ENCODE assay signal across 8 mouse cellular contexts in genomic region chr19:5787128-5787635, GRCm38 (mm10). TPM values are rescaled to one million over a fixed set of nuclear protein-coding genes. Genes with fewer than 3 reads are reported as not detected.
DNase-seq lines count a peak whose midpoint lies in the region; ATAC-seq and TF ChIP-seq lines count a peak whose summit lies in the region.

No protein-coding gene starts in this region.

- intact Hi-C loops in left cerebral cortex, postnatal 10 days (cut with DNase I): loop anchor here (2.0 to 10.0 kb wide), 2 partner anchors 92 to 228 kb away; partner anchors contain the start of gene Capn1

- peak; percentile 76 to 83 for DNase-seq in adrenal gland, adult 18-20 months (ENCODE audit: low spot score in 2 of 2)
- DNase-seq in gastrocnemius, adult 8-10 months (ENCODE audit: low spot score in 2 of 2): peak; percentile 91 to 93
- peak; percentile 84 to 86 for DNase-seq in left cerebral cortex, postnatal 10 days (ENCODE audit: extremely low spot score in 1 of 2, low spot score in 2 of 2)
- DNase-seq in right cerebral cortex, postnatal 4 days: peak; percentile 87
- peak; percentile 78 for DNase-seq in yolk sac, embryonic 10.5 days (ENCODE audit: low spot score)

- TF ChIP-seq POLR2A in cortical plate, adult 2 months (IDR thresholded peaks at IDR 0.05; ENCODE audit: extremely low read depth, insufficient read depth, low read length): no peak

- ATAC-seq in inflammation-experienced regulatory T-cells, adult 6 months: peak; percentile 77

- no peak overlapping the region for H3K4me3 ChIP-seq in cortical plate, adult 2 months (ENCODE audit: insufficient read depth, low read length)
- peak overlapping the region; percentile 85 for H3K4me3 ChIP-seq in megakaryocyte, embryonic 14.5 days (replicated peaks)

- no peaks in the 10 kb centered on the region for H3K27me3 ChIP-seq in megakaryocyte, embryonic 14.5 days (replicated peaks)

- no peaks in the 10 kb centered on the region for H3K4me1 ChIP-seq in cortical plate, adult 2 months (ENCODE audit: control insufficient read depth, insufficient read depth, low read length)
- H3K4me1 ChIP-seq in megakaryocyte, embryonic 14.5 days: peaks cover 40% of the 10 kb centered on the region

- no peak overlapping the region for H3K27ac ChIP-seq in cortical plate, adult 2 months (ENCODE audit: insufficient read depth, low read length)

- no peaks in the 10 kb centered on the region for H3K9me3 ChIP-seq in megakaryocyte, embryonic 14.5 days

- TF ChIP-seq CTCF in cortical plate, adult 2 months (IDR thresholded peaks at IDR 0.05; ENCODE audit: extremely low read depth, insufficient read depth, low read length): peak; percentile 82

- H3K36me3 ChIP-seq in megakaryocyte, embryonic 14.5 days (replicated peaks; ENCODE audit: low read length): no peaks in the 10 kb centered on the region

RNA-seq across cellular contexts. Expression of gene Scyl1, which starts 16.0 kb away (rescaled TPM):
- total RNA-seq in adrenal gland, adult 18-20 months (2021): 100 to 1,000 TPM in 1 of 2 experiments, 10 to 100 TPM in 1; 92.3 to 105 TPM
- 120 and 124 TPM in 2 replicates for polyA plus RNA-seq in cortical plate, adult 2 months (2012; rRNA removed)
- 10 to 100 TPM; 71.4 to 91.0 (median 82.6) TPM for total RNA-seq in gastrocnemius, adult 8-10 months (2022)
- polyA plus RNA-seq in inflammation-experienced regulatory T-cells, adult 6 months (2017; shearing (Covaris generic)): 10 to 100 TPM; 14.2 to 19.5 (median 15.4) TPM
- total RNA-seq in left cerebral cortex, postnatal 10 days (2021): 10 to 100 TPM; 79.4 to 82.8 TPM
- 30.0 and 71.8 TPM in 2 replicates for polyA plus RNA-seq in megakaryocyte, embryonic 14.5 days (2012; ENCODE audit: insufficient read depth, low replicate concordance)

RNA-seq across cellular contexts. Expression of gene Ltbp3, which starts 46.5 kb away (rescaled TPM):
- total RNA-seq in adrenal gland, adult 18-20 months (2021): 100 to 1,000 TPM; 241 to 252 TPM
- polyA plus RNA-seq in cortical plate, adult 2 months (2012; rRNA removed): 54.2 and 54.9 TPM in 2 replicates
- total RNA-seq in gastrocnemius, adult 8-10 months (2022): 10 to 100 TPM; 32.6 to 42.8 (median 39.2) TPM
- under 1 TPM in 1 of 3 experiments, not detected in 2; 0.77 TPM for polyA plus RNA-seq in inflammation-experienced regulatory T-cells, adult 6 months (2017; shearing (Covaris generic))
- 10 to 100 TPM; 19.9 to 21.4 TPM for total RNA-seq in left cerebral cortex, postnatal 10 days (2021)
- polyA plus RNA-seq in megakaryocyte, embryonic 14.5 days (2012; ENCODE audit: insufficient read depth, low replicate concordance): 1.3 and 7.9 TPM in 2 replicates

RNA-seq across cellular contexts. Expression of gene Fam89b, which starts 57.7 kb away (rescaled TPM):
- total RNA-seq in adrenal gland, adult 18-20 months (2021): 10 to 100 TPM; 42.9 to 61.5 TPM
- 46.7 and 58.6 TPM in 2 replicates for polyA plus RNA-seq in cortical plate, adult 2 months (2012; rRNA removed)
- total RNA-seq in gastrocnemius, adult 8-10 months (2022): 10 to 100 TPM; 17.0 to 18.5 (median 18.2) TPM
- 10 to 100 TPM; 13.0 to 57.6 (median 36.1) TPM for polyA plus RNA-seq in inflammation-experienced regulatory T-cells, adult 6 months (2017; shearing (Covaris generic))
- 10 to 100 TPM; 46.6 to 47.6 TPM for total RNA-seq in left cerebral cortex, postnatal 10 days (2021)
- 84.3 and 173 TPM in 2 replicates for polyA plus RNA-seq in megakaryocyte, embryonic 14.5 days (2012; ENCODE audit: insufficient read depth, low replicate concordance)

Comparison
In these comparisons a context has a peak if more than half of its experiments do, and no peak if none do; other contexts are left out.
1. RNA of gene Ltbp3, which starts 46.5 kb away (total RNA-seq): 241 to 252 TPM in adrenal gland, adult 18-20 months; 32.6 to 42.8 TPM in gastrocnemius, adult 8-10 months and 19.9 to 21.4 TPM in left cerebral cortex, postnatal 10 days; every median in the first group is over 4 times any median in the second.
2. Peak in every context shown above with its lines, with median percentiles within 50 percentile points of each other: DNase-seq.